Mouse (Mus musculus) left cerebral cortex, postnatal 10 days (tissue): ENCODE measurements around the gene Tac4. TPM values are rescaled to one million over a fixed set of nuclear protein-coding genes. Genes with fewer than 3 reads are reported as not detected.

Experiments used
- DNase-seq, 2 experiments: peaks; one replicate each; pipeline ENCODE4 v3.0.0; 2021 to 2022; ENCODE audit warnings: low spot score in 2 of 2, mixed read lengths in 1 of 2; ENCODE audit errors: extremely low spot score in 1 of 2
- intact Hi-C: fragments of 180-260 bp; cut with DNase I; formaldehyde crosslinking; loops from one replicate; pipeline ENCODE4 v1.15.1; 2025
- total RNA-seq, 2 experiments: library from RNA; stranded (reverse); gene quantifications; 2 replicates each; pipeline ENCODE4 v1.2.3; 2021

Tac4 gene
- not detected for total RNA-seq

GRCm38 (mm10) chr11:95261178-95261751, at the start of gene Tac4:
Gene Tac4, plus strand, starts transcription at chr11:95261529.
- no peak for DNase-seq
- intact Hi-C loops: no loop called here

GRCm38 (mm10) chr11:95213607-95214006, 47.7 kb upstream of the Tac4 start:
- DNase-seq: no peak
- intact Hi-C loops: no loop called here

- intact Hi-C loops: no loop called here
- no peak for DNase-seq
Observed at GRCm38 (mm10) chr11:95214305-95214704, 47.0 kb upstream of the Tac4 start.

- DNase-seq: no peak
- intact Hi-C loops: no loop called here
Observed at GRCm38 (mm10) chr11:95216193-95216592, 45.1 kb upstream of the Tac4 start.

GRCm38 (mm10) chr11:95219111-95219510, 42.2 kb upstream of the Tac4 start:
- intact Hi-C loops: no loop called here
- DNase-seq: no peak

GRCm38 (mm10) chr11:95223473-95223872, 37.9 kb upstream of the Tac4 start:
- DNase-seq: peak in 1 of 2 experiments; percentile 72
- intact Hi-C loops: no loop called here

- intact Hi-C loops: no loop called here
- no peak for DNase-seq
Observed at GRCm38 (mm10) chr11:95224124-95224893, 37.0 kb upstream of the Tac4 start.

GRCm38 (mm10) chr11:95225448-95225847, 35.9 kb upstream of the Tac4 start:
- no peak for DNase-seq
- intact Hi-C loops: no loop called here

GRCm38 (mm10) chr11:95227467-95227866, 33.9 kb upstream of the Tac4 start:
- DNase-seq: no peak
- intact Hi-C loops: no loop called here

- peak; percentile 52 to 65 for DNase-seq
- intact Hi-C loops: loop anchor here (5.0 kb wide), 1 partner anchor 115 kb away; no protein-coding TSS in a partner anchor
Observed at GRCm38 (mm10) chr11:95231688-95232328, 29.5 kb upstream of the Tac4 start.

- no peak for DNase-seq
- intact Hi-C loops: loop anchor here (5.0 kb wide), 1 partner anchor 115 kb away; no protein-coding TSS in a partner anchor
Observed at GRCm38 (mm10) chr11:95232329-95232696, 29.0 kb upstream of the Tac4 start.

- intact Hi-C loops: no loop called here
- no peak for DNase-seq
Observed at GRCm38 (mm10) chr11:95238477-95238876, 22.9 kb upstream of the Tac4 start.

- intact Hi-C loops: no loop called here
- no peak for DNase-seq
Observed at GRCm38 (mm10) chr11:95242653-95243052, 18.7 kb upstream of the Tac4 start.

GRCm38 (mm10) chr11:95245456-95245855, 15.9 kb upstream of the Tac4 start:
- intact Hi-C loops: no loop called here
- no peak for DNase-seq

- intact Hi-C loops: no loop called here
- no peak for DNase-seq
Observed at GRCm38 (mm10) chr11:95247065-95247464, 14.3 kb upstream of the Tac4 start.

GRCm38 (mm10) chr11:95250110-95250509, 11.2 kb upstream of the Tac4 start:
- DNase-seq: peak in 1 of 2 experiments; percentile 55
- intact Hi-C loops: no loop called here

GRCm38 (mm10) chr11:95251295-95251694, 10.0 kb upstream of the Tac4 start:
- DNase-seq: peak; percentile 62 to 81
- intact Hi-C loops: loop anchor here (1.0 kb wide), 1 partner anchor 134 kb away; no protein-coding TSS in a partner anchor

- intact Hi-C loops: no loop called here
Observed at GRCm38 (mm10) chr11:95252104-95252503, 9.2 kb upstream of the Tac4 start.

GRCm38 (mm10) chr11:95254165-95254564, 7.2 kb upstream of the Tac4 start:
- intact Hi-C loops: no loop called here
- no peak for DNase-seq

More at GRCm38 (mm10) chr11:95252104-95252503, 9.2 kb upstream of the Tac4 start:
- no peak for DNase-seq

- no peak for DNase-seq
- intact Hi-C loops: no loop called here
Observed at GRCm38 (mm10) chr11:95255747-95256146, 5.6 kb upstream of the Tac4 start.
